Mouse (Mus musculus) CD4-positive helper T cell, adult 2 months (primary cell): ENCODE data around the gene Cfap43.
A peak's percentile ranks its signal among the peaks of the same experiment; 100 is the strongest.

ENCODE experiments used
- DNase-seq: peaks from one replicate; pipeline ENCODE4 v3.0.0-alpha.2; 2012; ENCODE audit warnings: low read depth, missing footprints, low spot score

Gene Cfap43

GRCm38 (mm10) chr19:47885886-47886285 is 33.2 kb downstream of the Cfap43 start:
- DNase-seq = no peak

DNA sequence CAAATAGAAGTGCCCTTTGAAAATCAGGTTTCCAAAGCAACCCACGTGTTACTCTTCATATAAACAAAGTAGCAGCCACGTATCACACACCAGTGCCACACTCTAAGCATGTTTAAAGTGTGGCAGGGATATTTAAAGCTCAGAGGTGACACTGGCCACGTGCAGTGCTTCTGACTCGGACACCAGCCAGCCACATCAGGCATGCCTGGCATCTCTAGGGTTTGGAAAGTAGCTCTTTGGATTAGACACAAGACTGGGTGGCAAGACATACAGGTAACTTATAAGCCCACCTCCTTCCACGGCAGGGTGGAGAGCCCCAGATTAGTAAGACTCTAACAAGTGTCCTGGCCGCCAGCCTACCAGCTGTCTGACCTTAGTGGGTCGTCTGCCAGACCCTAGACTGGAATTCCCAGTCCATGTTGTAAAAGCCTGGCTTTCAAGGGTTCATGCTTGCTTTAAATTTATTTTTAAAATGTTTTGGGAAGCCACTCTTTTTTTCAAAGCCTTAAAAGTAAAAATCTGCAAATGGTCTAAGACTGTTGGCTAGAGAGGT is 33.8 kb downstream of the Cfap43 start:
- no peak for DNase-seq

- DNase-seq = no peak
These were observed 34.6 kb downstream of the Cfap43 start for GRCm38 (mm10) chr19:47884296-47885085.

GRCm38 (mm10) chr19:47882882-47883254 is 36.2 kb downstream of the Cfap43 start:
- DNase-seq = no peak

- peak; percentile 91 for DNase-seq
These were observed 36.8 kb downstream of the Cfap43 start for GRCm38 (mm10) chr19:47882151-47882881.

DNA sequence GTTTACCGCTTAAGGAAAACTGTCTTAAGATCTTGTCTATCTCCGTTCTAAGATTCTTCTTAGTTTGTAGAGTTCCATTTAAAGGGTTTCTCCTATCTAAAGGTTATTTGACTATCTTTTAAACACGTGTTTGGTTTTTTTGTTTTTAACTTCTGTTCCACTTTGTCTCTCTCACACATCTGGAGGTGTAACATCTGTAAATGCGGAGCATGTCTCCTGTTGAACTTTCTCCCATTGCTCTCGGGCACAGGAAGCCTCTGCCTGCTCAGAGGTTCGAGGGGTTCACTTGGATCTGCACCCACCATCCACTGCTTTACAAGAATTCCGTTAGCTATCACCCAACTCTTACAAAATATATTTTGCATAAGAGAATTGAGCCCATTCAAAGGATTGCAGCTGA is 37.5 kb downstream of the Cfap43 start:
- no peak for DNase-seq

DNA sequence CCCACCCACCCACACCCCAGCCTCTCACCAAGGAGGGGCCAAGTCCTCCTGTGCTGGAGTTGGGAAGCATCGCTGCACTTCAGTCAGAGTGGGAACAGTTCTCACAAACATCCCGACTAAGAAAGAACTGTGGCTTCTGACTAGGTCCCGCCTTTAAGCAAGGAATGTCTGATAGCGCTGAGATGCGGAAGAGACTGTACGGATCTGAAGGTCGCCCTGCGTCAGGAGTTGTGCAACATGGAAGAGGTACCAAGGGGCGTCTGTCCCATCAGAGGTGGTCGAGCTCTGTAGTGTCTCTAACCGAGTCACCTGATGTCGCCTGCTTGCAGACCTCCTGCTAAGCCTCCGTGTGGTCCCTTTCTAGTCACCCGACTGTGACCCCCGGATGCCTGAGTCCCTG is 42.8 kb downstream of the Cfap43 start:
- DNase-seq = no peak

- DNase-seq = no peak
These were observed 47.6 kb downstream of the Cfap43 start for GRCm38 (mm10) chr19:47871515-47871914.

DNA sequence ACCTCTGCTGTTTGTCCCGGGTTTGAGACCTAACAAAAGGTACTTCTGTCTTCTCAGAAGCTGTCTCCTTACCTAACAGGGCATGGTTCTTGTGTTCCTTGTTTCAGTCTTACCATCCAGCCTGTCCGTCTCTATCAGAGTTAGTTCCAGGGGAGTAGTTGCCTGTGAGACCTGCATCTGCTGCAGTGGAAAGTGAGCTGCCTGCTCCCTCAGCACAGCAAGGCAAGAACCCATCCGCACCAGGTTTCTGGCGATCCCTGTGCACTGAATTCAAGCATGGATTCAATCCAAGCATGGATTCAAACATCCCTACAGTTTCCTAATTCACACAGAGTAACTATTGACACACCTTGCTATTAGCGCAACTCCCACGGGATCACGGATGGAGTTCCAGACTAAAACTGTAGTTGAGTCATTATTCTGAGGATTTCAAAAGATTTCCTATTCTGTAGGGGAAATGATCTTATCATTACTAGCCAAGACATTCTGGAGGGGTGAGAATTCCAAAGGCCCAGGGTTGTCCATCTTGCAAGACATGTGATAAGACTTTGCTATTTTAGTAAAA is 48.9 kb downstream of the Cfap43 start:
- no peak for DNase-seq

GRCm38 (mm10) chr19:47869516-47869915 is 49.6 kb downstream of the Cfap43 start:
- DNase-seq = no peak

GRCm38 (mm10) chr19:47868951-47869350 is 50.1 kb downstream of the Cfap43 start:
- DNase-seq = no peak

DNA sequence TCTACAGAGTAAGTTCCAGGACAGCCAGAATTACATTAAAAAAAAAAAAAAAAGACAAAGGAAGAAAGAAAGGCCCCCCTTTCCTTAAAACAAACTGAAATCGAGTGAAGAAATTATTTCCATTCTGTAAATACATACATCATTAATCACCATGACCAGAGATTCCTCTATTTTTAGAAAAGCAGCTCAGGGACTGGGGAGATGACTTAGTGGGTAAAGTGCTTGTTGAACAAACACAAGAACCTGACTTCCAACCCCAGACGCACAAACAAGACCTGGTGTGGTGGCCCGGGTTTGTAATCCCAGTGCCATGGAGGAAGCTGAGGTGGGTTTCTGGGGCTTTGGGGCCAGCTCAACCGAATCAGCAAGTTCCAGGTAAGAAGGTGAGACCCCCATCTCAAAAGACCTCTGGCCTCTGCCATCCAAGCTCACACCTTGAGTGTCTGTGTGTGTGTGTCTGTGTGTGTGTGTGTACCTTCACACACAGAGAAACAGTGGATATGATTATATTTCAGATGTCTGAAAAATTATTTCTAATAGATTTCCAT is 51.4 kb downstream of the Cfap43 start:
- DNase-seq = no peak

GRCm38 (mm10) chr19:47865353-47865947 is 53.6 kb downstream of the Cfap43 start, which contains the start of gene Gsto2:
Gsto2 (plus strand) TSS chr19:47865534.
- DNase-seq = peak; percentile 97

DNA sequence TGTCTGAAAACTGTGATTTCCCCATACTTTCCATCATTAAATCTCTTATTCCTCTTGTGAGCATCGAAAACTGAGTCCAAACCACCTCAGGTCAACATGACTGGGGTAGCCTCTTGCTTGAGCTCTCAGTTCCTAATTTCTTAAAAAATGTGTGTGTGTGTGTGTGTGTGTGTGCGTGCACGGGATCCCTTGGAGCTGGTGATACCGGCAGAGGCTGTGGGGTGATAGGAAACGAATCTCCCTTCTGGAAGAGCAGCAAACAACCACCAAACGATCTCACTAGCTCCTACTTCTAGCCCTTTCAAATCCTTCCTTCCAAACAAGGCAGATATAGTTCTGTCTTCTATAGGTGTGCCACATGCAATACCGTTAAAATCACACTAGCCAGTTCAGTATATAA is 54.4 kb downstream of the Cfap43 start:
- DNase-seq = no peak

DNA sequence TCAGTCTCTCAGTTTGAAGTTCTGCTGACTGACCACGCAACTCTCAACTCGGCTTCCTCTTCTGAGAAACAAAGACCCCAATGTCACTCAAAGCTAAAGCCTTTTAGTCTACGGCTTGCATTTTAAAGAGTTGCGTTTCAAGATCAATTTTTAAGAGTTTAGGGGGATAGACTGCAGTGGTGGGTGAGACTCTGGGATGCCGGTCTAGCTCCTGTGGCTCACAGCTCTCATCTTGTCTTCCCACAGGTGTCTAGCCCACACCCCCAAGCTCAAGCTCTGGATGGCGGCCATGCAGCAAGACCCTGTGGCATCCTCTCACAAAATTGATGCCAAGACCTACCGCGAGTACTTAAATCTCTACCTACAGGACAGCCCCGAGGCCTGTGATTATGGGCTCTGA is 55.0 kb downstream of the Cfap43 start:
- no peak for DNase-seq

DNA sequence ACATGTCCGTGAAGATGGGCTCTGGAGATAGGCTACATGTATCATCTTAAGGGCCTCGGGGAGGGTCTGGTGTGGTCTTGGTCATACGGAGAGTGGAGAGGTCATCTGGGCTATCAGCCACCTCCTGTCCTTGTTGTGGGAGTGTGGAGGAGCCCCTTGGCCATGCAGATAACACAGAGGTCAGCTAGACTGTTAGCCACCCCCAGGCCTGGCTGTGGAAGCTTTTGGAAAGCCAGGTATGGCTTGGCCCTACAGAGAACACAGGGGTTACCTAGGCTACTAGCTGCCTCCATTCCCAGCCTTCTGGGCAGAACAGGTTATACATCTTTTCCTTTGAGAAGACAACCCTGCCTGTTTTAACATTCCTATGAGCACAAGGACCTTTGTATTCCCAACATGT is 56.5 kb downstream of the Cfap43 start:
- no peak for DNase-seq

GRCm38 (mm10) chr19:47859180-47859579 is 59.9 kb downstream of the Cfap43 start:
- DNase-seq = no peak

- no peak for DNase-seq
These were observed 60.8 kb downstream of the Cfap43 start for GRCm38 (mm10) chr19:47857957-47858942.

- DNase-seq = peak; percentile 72
These were observed 64.0 kb downstream of the Cfap43 start, which contains the start of gene Gsto1 for GRCm38 (mm10) chr19:47854796-47855783. Gsto1 (plus strand) TSS chr19:47854970.
